Mouse (Mus musculus) 3134 (cell line): ENCODE measurements at regions not wholly inside any gene's neighbourhood (a gene's known extent, or its start where the extent isn't known, plus 50 kb on each side); places are given as distances from the start of the nearest gene placed in this dataset.

Experiments used
- DNase-seq: peaks from one replicate; pipeline ENCODE4 v3.0.0-alpha.2; 2011; ENCODE audit warnings: low spot score; ENCODE audit not compliant: insufficient read length; ENCODE audit errors: extremely low read depth

DNA sequence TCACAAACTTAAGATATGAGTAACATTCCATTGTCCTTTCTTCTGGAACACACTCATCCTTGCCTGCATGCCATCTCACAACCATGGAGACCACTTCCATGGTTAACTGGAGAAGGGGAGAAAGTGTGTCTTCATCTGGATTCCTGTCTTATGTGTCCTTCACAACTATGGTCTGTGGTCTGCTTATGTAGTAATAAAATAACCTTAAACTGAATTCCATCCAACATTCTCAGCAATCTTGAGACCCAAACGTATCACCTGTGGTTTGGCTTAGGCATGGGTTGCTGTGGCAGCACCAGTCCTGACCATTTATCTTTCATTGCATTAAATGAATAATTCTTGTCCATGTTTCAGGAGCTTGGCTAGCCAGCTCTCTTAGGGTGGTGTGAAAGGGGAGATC is 1186.3 kb downstream of the Gsdmc2 start:
- peak; percentile 85 for DNase-seq

DNA sequence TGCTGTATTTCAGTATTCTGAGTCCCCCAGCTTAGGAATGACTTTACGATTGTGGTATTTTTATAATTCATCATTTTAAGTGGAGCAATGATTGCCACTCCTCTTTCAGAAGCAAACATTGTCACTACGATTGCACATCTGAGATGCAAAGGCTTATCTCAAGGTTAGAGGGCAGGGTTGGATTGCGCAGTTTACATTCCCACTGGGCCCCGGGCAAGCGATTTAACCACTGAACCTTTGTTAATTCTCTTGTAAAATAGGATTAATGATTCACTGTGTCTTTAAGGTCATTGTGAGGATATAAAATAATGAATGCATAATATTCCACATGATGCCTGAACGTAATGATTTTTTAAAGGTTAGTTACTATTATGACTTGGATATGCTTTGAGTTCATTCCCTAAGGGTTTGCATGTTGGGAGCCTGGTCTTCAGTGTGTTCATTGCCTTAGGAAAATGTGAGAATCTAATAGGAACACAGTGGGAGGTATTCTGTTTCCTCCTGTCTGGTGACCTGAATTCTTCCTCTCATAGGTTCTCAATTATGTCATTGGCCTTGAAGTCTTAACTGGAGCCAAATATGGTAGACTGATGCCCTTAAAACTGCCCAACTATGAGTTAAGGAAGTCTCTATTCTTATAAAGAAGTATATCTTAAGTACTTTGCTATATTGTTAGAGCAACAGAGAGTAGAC is 1198.4 kb downstream of the Gsdmc2 start:
- DNase-seq = no peak

DNA sequence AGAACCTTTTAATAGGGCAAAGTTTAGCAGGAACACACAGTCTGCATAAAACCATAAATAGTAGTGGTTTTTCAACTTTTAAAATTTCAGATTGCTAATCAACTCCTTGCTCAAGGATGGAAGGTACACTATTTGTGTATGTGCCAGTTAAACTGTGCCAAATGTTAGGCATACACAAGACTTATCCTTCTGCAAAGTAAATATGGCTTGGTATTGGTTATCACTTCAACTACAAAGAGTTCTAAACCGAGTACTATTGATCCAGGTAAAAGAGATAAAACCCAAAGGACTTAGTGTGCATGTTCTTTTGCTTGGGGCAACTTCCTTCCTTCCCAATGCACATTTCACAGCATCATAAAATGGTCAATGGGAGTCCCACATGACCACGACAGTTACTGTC is 1200.2 kb downstream of the Gsdmc2 start:
- DNase-seq = no peak

DNA sequence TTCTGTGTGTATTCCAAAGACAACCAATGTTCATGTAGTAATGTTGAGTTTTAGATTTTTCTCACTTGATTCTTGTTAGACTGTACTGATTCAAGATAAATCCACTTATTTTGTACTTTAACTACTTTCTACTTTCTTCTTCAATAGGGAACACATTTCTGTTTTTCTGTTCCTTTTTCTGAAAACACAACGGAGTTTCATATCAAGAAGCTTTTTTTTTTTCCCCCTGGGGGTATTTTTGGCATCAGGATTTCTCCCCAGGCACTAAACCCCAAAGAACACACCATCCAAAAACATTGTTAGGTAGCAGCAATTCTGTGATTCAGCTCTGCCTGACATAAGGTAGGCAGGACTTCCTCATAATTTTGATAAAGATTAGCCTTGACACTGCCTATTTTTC is 1200.7 kb downstream of the Gsdmc2 start:
- DNase-seq = no peak

DNA sequence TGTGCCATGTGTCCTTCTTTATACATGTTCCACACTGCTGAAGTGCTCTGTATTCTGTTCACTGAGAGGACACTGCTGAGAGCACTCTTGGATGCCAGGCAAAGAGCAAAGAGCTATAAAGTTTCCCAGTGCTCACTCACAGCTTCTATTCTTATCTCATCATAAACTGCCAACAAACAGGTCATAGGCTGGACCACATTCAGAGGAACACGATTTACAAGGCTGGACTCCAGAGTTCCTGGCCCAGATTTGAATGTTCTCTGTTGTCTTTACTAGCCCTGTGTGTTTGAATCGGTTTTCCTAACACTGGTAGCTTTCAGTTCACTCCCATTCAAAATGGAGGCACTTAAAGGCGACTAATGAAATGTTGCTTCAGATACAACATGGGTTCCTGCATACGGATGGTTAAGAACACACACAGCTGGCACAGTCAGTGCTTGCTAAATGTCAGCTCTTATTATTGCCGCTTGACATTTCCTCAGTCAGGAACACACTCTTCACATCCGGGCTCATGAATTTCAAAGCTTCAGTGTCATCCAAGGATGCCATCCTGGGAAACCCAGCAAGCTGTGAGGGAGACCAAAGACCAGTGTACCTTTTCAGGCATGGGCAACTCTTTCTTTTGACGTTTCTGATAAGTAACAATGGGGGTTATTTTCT is 1203.8 kb downstream of the Gsdmc2 start:
- no peak for DNase-seq

DNA sequence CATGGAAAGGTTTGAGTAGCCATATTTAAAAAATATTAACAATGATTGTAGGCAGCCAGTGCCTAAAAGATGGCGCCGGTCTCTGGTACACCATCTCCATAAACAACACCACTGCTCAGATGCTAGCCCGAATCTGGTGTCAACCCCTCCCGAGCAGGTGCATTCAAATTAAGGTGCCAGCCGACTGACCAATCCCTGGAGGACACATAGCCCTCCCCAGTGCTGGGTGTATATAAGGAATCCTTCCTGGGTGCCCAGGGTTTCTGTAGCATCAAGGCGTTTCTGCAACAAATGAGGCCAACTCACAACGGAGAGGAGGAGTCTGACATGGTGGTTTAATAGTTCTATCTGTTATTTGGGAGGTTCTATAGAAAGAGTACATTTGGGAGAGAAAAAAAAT is 1219.6 kb downstream of the Gsdmc2 start:
- no peak for DNase-seq

DNA sequence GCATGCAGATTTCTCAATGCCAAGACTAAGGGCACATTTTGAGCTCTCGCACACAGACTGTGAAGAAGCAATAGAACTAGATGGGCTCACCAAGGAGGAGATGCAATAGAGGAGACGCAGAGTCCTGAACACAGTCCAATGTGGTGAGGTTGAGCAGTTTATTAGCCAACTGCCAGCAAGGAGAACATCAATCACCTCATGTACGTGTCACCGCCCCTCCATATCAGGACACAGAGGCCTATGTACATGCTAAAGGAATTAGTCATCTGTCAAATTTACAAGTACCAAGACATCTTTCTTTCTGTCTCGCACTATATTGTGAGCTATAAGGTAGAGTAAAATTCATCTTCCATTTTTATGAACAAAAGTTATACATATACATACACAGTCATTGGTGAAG is 1228.9 kb downstream of the Gsdmc2 start:
- DNase-seq = no peak

DNA sequence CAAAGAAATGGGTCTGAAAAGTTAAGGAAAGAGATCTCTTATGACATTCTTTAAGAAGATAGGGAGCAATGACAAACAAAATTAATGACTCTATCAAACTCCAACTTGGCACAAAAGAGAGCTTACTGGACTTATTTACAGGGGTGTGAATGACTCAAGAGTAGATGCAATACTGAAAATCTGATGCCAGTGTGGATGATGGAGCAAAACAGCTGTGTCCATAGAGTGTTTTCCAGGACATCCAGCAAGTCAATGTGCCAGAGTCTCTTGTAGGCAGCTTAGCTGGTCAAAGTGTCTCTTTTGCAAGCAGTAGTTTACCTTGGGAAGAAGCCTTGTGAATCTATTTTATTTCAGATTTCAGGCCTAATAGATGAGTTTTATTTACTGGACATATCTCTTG is 1248.2 kb downstream of the Gsdmc2 start:
- no peak for DNase-seq

DNA sequence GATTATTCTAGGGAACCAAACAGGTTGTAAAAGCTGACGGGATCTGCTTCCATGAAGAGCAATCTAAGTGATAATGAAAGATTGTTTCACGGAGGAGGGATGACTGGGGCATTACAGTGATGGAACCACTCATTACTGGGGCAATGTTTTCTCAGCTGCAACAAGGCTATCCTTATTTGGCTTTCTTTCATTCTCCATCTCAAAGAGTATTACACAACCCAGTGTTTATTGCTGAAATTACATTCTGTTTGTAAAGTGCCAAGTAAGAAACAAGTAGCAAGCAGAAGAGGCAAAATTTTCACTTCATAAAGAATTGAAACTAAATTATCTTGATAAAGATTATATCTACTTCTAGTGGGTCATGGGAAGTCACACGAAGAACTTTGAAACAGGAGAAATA is 1256.4 kb downstream of the Gsdmc2 start:
- no peak for DNase-seq

DNA sequence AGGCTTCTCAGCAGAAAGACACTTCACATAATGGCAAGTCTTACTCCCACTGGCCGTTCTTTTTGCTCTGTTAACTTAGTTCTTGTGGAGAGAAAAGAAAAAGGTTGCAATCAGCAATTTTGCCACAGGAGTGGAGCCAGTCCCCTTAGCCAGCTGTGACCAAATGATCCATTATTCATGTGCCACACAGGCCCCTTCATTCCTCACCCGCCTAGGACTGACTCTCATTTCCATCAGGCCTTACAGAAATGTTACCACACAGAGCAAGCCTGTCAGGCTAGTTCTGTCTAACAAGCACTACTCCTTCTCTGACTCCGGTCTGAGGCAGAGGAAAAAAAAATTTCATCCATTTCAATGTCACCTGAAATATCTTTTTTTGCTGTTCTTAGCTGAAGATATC is 1266.2 kb downstream of the Gsdmc2 start:
- DNase-seq = no peak

DNA sequence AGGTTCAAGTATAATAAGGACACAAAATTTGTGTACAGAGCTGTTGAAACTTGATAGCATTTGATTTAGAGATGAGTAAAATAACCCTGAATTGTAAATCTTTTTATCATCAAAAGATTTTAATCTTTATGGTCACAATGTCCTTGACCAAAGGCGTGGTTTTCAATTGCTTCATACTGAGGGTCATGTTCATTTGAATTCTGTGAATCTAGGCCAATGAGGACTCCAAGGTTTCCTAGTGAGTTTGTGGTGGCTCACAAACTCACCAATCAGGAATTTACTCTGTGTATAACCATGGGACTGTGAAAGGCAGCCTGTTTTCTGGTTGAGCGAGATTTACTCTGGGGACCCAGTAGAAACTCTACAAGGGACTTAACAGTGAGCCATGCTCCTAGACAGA is 1269.2 kb downstream of the Gsdmc2 start:
- no peak for DNase-seq

DNA sequence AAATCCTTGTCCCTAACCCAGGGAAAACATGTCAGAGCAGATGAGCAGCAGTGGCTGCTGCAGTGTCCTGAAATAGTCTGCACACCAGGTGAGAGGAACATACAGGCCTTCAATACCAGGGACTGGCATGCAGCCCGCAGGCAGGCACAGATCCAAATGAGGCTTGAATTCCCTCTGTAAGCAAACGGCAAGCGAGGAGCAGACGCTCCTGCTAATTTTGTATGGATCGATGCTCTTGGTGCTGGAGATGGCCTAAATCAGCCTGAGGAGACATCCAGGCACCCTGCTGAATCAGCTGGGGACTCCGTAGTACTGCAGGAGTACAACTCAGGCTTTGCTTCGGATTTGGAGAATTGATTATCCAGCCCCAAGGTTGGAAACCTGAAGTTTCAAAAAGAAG is 1273.2 kb downstream of the Gsdmc2 start:
- no peak for DNase-seq

DNA sequence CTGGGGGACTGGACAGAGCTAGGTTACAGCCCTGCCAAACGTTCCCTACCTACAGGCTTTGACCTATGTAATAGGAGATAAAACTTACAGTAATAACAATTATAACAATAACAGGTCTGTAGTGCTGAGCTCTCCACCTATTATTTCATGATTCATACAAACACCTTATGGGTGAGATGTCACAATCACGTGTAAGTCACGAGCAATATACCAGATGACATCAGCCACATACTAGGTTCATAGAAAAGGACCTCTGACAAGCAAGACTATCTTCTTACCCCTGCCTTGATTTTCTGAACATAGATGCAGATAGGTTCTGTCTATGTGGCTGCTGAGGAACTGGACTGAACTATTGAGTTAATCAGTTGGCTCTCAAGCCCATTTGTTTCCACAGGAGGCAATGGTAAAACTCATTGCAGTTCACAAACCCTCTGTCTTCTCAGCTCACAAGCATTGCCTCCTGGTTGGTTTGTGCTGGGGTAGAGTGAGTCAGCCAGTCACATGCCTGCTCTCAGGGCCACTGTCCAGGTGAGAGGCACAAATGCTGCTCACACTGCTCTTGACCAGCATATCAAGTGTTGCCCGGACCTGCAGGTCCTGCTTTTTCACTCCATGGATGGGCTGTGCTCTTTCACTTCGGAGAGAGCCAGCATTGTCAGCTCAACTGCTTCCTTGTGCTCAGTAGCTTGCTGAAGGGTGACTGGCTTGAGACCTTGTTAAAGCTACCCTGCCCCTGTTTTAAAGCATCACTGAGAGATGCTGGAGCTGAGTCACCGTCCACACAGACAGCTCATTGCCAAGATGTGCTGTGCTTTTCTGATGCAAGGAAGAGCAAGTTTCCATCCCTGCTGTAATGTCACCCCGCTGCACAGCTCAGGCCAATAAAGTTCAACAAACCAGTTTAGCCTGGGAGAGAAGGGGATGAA is 1275.9 kb downstream of the Gsdmc2 start:
- peak; percentile 83 for DNase-seq

DNA sequence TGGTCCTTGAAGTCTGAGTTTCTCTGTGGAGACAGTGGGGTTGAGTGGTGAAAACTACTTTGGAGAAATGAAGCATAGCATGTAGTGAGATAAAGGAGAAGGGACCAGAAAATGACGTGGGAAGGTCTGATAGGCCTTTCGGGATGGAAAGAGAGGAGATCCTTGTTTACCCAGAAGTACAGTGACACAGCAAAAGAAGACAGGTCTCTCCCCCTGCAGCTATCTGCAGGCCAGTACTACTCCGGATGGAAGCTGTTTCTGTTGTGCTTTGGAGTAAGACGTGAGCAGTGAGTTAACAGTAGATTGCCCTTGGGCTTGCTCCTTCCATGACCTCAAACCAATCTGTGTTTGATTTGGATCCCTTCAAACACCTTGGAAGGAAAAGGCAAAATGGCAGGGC is 1277.5 kb downstream of the Gsdmc2 start:
- no peak for DNase-seq

DNA sequence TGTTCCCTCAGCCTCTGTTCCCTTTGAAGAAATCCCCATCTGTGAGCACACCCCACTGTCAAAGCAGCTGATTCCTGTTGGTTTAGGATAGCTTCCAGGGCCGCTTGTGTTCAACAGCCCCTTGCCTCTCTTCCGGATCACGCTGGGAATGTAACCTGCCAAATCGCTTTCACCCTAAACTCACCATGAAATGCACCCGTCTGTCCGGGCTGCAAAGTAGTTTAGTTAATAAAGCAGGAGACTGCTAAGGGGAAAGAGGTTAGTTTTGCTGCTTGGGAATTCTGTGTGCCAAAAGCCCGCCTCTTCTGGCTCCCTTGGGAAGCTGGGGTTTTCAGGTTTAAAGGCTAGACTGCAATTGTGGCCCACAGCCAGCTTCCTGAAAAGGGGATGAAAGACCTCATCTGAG is 1278.9 kb downstream of the Gsdmc2 start:
- peak; percentile 60 for DNase-seq

DNA sequence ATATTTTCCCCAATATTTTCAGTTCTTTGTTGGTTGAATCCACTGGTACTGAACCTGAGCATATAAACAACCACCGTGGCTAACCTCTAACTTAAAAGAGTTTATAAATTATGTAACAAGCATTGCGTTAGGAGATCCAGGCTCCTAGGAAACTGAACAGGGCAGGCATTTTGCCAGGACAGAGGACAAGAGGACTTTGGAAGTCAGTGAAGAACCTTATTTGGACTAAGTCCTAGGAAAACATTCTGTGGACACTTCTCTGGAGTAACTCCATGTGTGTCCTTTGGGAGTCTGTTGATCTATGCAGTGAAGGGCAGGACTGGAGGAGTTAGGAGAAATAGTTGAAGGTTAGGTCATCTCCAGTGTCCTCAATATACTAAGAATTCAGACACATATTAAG is 1311.7 kb downstream of the Gsdmc2 start:
- DNase-seq = peak; percentile 8

DNA sequence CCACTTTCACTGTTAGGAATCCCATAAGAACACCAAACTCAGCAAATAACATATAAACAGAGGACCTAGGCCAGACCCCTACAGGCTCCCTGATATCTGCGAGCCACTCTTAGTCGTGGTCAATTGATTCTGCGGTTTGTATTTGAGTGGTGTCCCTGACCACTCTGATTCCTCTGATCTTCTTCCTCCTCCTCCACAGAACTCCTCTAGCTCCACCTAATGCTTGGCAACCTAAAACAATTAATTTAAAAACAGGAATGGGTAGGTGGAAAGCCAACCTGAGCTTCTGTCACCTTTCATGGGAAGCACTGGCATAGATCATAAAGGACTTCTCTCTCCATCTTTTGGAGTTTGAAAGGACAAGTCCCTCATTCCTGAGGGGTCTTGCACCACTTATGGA is 1316.0 kb downstream of the Gsdmc2 start:
- DNase-seq = no peak

DNA sequence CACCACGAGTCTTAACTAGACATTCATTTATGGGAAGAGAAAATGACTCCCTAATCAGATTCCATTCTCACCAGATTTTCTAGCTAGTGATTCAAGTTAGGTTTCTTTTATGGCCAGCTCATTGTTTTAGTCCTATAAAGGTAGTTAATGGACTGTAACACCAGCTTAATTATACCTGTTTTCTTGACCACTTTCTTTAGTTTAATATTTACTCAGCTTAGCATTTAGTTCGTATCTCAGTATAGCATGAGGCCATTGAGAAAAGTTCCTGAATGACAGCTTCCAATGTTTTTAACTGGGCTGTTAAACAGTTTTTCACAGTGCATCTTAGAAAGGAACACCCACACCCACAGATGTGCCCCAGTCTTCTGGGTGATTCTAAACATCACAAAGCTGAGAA is 1320.3 kb downstream of the Gsdmc2 start:
- no peak for DNase-seq

DNA sequence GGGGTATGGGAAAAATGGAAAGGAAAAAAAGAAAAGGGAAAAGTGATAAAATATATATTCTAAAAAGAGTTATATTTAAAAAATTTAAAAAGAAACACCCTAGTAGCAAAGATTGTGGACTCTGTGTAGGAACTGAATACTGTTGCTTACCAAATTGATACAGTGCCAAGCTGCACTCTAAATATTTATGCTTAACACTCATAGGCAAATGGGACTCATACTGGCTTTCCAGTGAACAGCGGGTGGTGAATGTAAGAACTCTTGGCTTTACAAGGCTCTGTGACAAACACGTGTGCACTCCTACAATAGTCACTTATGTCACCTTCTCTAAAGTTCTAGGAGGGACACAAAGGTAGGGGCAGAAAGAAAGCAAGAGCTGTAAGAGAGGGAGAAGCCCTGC is 1320.8 kb downstream of the Gsdmc2 start:
- DNase-seq = no peak

DNA sequence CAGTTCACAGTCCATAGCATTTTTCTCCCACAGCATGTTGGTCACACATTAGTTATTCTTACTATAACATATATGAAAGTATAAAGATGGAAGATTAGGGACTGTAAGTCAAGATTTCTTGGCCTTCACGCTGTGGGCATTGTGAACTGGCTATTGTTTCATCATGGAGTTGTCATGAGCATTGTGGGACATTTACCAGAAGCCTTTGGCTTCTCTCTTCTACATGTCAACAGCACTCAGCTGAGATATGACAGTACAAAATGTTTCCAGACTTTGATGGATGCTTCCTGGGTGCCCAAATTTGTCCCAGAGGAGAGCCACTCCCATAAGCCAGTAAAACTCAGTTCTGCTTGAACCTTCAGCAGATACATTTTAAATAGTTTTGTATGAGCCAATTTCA is 1331.5 kb downstream of the Gsdmc2 start:
- no peak for DNase-seq

DNA sequence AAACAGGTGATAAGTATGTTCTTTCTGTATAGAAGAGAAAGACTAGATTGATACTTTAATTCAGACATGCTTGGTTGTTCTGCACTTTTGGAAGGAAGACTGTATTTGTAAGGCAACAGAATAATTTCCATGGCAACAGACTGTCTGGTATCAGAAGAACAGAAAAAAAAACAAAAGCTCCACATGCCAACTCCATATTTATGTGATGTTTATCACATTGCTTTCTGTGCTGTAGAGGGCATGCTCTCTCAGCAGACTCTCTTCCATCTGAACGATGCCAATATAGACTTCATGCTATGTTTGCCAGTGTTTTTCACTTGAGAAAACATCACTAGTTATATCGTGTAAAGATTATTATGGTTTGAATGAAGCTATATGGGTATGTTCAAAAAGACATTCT is 1333.5 kb downstream of the Gsdmc2 start:
- DNase-seq = no peak

DNA sequence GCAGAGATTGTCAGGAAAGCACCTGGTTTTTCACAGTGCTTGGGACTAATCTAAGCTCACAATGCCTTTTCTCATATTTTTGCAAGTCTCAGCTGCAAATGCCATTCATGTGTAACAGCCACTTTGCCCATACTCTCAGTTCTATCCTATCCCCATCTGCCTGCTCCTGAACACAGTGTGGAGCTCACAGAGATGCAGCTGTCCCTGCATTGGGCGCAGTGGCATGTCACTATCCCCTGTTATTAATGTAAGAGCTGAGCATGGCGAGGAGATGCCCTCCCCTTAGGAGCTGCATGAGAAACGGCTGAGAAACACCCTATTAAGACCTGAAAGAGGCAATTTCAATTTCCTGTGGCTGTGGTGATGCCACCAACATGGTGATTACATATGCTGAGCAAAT is 1341.1 kb downstream of the Gsdmc2 start:
- no peak for DNase-seq
